Mouse (Mus musculus) forebrain, embryonic 16.5 days (tissue): ENCODE measurements around the gene E2f8. TPM values are rescaled to one million over a fixed set of nuclear protein-coding genes. Genes with fewer than 3 reads are reported as not detected.
A peak's percentile ranks its signal among the peaks of the same experiment; 100 is the strongest.

Source experiments
- ATAC-seq: fragments of 200-750 bp; cut with Nextera tagmentation; 2 replicates; pipeline ENCODE4 v1.8.0; 2017; ENCODE audit warnings: mild to moderate bottlenecking, moderate library complexity
- H3K27ac ChIP-seq: fragments of 300-500 bp; sonication (generic); 2 replicates; pipeline ENCODE4 v1.5.1; 2014; ENCODE audit warnings: low read length, control low read depth
- H3K27me3 ChIP-seq: fragments of 300-500 bp; sonication (generic); replicated peaks from 2 replicates; pipeline ENCODE4 v1.6.1; 2014; ENCODE audit warnings: low read length; ENCODE audit not compliant: control insufficient read depth, insufficient read depth
- H3K36me3 ChIP-seq: fragments of 300-500 bp; sonication (generic); 2 replicates; pipeline ENCODE4 v1.6.1; 2014; ENCODE audit not compliant: control insufficient read depth, insufficient read depth
- H3K4me1 ChIP-seq: fragments of 300-500 bp; sonication (generic); replicated peaks from 2 replicates; pipeline ENCODE4 v1.6.1; 2014; ENCODE audit warnings: low read length; ENCODE audit not compliant: control insufficient read depth, insufficient read depth
- H3K4me2 ChIP-seq: fragments of 300-500 bp; sonication (generic); 2 replicates; pipeline ENCODE4 v1.6.1; 2014; ENCODE audit warnings: mild to moderate bottlenecking, low read length, control low read depth
- H3K4me3 ChIP-seq: fragments of 300-500 bp; sonication (generic); replicated peaks from 2 replicates; pipeline ENCODE4 v1.5.1; 2014; ENCODE audit warnings: mild to moderate bottlenecking, low read length, control low read depth
- H3K9ac ChIP-seq: fragments of 300-500 bp; sonication (generic); replicated peaks from 2 replicates; pipeline ENCODE4 v1.6.1; 2014; ENCODE audit warnings: low read depth, low read length, control low read depth
- H3K9me3 ChIP-seq: fragments of 300-500 bp; sonication (generic); 2 replicates; pipeline ENCODE4 v1.6.1; 2016; ENCODE audit warnings: low read length; ENCODE audit not compliant: control insufficient read depth
- WGBS: fragments of 180-500 bp; shearing (Covaris S2); extraction: QIAGEN DNeasy Blood & Tissue Kit; methylation state at CpG from one replicate; pipeline ENCODE4 v1.1.7; 2014; 5-methylcytosine and 5-hydroxymethylcytosine counted together
- polyA plus RNA-seq: library from polyadenylated mRNA; unstranded; fragments of >200 nt; fragmentation: Nextera tagmentation; extraction: Ambion mirVana; gene quantifications from 2 replicates; pipeline ENCODE4 v1.2.1, GENCODE M21; 2015

The E2f8 gene
- polyA plus RNA-seq, 1 experiment from 2014 or later, result 4.8 TPM

DNA sequence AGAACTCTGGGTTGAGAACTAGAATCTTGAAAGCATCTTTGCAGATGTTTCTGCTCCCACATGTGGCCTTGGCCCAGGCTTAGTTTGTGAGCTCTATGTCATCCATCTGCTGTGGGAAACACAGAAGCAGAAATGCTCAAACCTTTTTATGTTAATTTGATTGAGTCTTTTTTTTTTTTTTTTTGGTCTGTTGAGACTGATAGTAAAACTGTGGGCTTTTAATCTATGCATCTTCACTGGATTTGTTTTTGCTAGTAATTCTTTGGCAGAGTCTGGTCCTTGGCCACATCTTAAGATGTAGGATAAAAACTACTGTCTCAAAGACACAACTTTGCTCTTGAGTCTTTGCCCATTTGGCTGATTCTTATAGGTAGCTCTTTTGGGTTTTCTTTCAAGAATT lies 29.8 kb upstream of the E2f8 start:
- no peak for ATAC-seq
- no peak overlapping the region for H3K4me3 ChIP-seq
- peaks cover 5% of the 10 kb centered on the region; the same call in 1 of the 2 replicates for H3K27me3 ChIP-seq
- no peak overlapping the region for H3K4me2 ChIP-seq
- no peak overlapping the region for H3K27ac ChIP-seq
- H3K9ac ChIP-seq, result no peak overlapping the region
- peaks cover 20% of the 10 kb centered on the region for H3K4me1 ChIP-seq
- no peaks in the 10 kb centered on the region for H3K36me3 ChIP-seq
- H3K9me3 ChIP-seq, result no peaks in the 10 kb centered on the region

DNA sequence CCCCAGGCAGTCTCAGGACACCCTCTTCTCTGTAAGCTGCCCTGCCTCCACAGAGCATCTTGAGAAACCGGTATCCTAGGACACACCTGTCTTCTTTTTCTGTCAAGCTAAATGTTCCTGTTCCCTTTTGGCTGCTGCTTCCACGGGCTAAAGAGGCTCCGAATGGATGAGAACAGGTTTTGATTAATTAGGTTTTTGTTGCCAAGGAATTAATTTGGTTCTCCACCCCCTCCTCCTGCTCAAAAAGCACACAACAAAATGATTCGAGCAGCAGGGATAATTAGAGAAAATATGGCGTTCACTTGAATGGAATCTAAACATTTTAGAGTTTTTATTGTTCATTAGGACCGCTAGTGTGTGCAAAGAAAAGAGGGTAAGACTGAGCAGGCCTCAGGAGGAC lies 28.9 kb upstream of the E2f8 start:
- ATAC-seq, result peak; percentile 37; the same call in 1 of the 2 replicates
- Histone ChIP-seq H3K27ac (no peak overlapping the region), H3K9me3 (no peaks in the 10 kb centered on the region), H3K27me3 (0 out of 2 replicates have a peak, but pooled peaks cover 2% of the 10 kb centered on the region), H3K4me1 (peaks cover 20% of the 10 kb centered on the region), H3K9ac (no peak overlapping the region), H3K4me3 (no peak overlapping the region), H3K36me3 (no peaks in the 10 kb centered on the region), H3K4me2 (no peak overlapping the region)
- WGBS, result 14% methylated on average over 6 of the region's 6 CpGs

DNA sequence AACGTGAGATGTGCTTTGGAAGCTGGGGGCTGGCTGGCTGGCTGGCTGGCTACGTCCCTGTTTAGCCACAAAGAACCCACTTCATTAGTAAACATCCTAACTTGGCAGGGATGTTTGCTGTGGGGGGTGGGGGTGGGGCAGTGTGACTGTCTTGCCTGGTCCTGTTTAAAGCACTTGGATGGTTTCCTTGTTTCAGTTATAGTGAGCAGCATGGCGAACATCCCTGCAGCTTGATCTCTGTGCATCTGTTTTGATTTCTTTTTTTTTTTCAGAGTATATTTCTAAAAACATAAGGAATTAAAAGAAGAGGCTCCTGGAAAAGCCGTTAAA lies 27.9 kb upstream of the E2f8 start:
- no peak overlapping the region for H3K27ac ChIP-seq
- peak; percentile 45; the same call in 1 of the 2 replicates for ATAC-seq

DNA sequence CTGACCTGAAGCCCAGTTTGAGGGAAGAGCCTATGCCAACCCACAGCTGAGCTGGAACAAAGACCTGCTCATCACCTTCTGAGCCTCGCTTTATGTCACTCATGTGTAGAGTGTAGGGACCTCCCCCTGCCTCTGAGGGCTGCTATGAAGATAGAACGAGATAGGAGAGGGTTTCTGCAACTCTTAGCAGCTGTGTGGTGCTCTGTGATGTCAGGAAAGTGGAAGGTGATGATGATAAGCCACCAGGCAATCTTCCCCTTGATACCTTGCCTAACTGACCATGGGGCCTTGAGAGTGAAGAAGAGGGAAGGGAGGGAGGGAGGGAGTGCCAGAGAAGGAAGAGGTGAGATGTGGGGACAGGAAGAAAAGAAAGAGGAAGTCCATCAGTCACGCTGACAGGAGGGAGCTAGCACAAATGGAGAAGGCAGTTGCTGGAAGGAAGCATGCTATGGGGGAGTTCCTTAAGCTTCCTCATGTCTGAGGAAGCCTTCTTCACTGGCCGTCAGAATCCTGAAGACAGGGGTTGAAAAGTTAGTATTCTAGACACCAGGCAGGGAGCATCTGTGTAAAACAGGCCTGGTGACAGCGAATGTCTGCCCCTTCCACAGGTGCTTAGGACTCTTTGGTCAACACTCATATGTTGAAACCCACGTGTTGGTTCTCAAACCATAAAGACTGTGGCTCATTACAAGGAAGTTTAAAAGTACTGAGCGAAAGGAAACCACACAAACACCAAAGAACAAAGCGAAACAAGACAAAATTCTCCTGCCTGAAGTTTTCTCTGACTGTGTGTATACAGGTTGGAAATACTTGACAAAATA lies 27.3 kb upstream of the E2f8 start, which contains the start of gene Nav2:
Gene Nav2 (plus strand): TSS at position 196 of the 821 bp plus-strand sequence.
- WGBS, result 70% methylated on average over 8 of the region's 8 CpGs
- Histone ChIP-seq H3K4me2 (no peak within 1 kb of the TSS), H3K4me3 (no peak within 1 kb of the TSS), H3K36me3 (no peaks in the 10 kb centered on the region), H3K27me3 (0 out of 2 replicates have a peak, but pooled peaks cover 2% of the 10 kb centered on the region), H3K4me1 (peaks cover 20% of the 10 kb centered on the region), H3K9me3 (no peaks in the 10 kb centered on the region), H3K27ac (no peak within 1 kb of the TSS), H3K9ac (no peak within 1 kb of the TSS)
- ATAC-seq, result no peak

More for the DNA sequence above, 27.9 kb upstream of the E2f8 start:
- no peak overlapping the region for H3K4me2 ChIP-seq
- no peak overlapping the region for H3K4me3 ChIP-seq
- 0 out of 2 replicates have a peak, but pooled peaks cover 2% of the 10 kb centered on the region for H3K27me3 ChIP-seq
- no peaks in the 10 kb centered on the region for H3K36me3 ChIP-seq
- H3K9ac ChIP-seq, result no peak overlapping the region
- WGBS, result 29% methylated on average over 4 of the region's 4 CpGs
- peaks cover 20% of the 10 kb centered on the region for H3K4me1 ChIP-seq
- no peaks in the 10 kb centered on the region for H3K9me3 ChIP-seq

DNA sequence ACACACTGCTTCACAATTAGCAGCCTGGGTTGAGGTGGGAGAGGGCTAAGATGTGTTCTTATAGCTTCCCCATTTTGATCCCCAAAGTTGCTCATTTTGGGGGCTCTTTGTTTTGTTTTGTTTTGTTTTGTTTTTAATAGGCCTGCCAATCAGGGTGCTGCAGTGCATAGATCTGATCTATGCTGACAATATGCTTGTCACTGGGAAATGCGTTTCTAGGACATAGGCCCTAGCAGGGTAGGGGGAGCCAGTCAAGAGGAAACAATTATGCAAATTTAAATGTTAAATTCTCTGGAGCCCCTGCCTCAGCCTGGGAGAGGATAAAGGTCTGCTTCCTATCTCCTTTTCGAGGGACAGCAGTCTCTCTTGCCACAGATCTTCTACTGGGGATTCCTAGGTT lies 21.1 kb upstream of the E2f8 start:
- H3K27me3 ChIP-seq, result peaks cover 6% of the 10 kb centered on the region; the same call in 1 of the 2 replicates
- H3K9me3 ChIP-seq, result no peaks in the 10 kb centered on the region
- WGBS, result 7% methylated on average over 2 of the region's 2 CpGs
- ATAC-seq, result peak; percentile 58; the same call in 1 of the 2 replicates
- no peak overlapping the region for H3K9ac ChIP-seq
- no peak overlapping the region for H3K27ac ChIP-seq
- H3K4me3 ChIP-seq, result no peak overlapping the region
- peaks cover 11% of the 10 kb centered on the region for H3K4me1 ChIP-seq
- H3K4me2 ChIP-seq, result no peak overlapping the region
- H3K36me3 ChIP-seq, result no peaks in the 10 kb centered on the region

DNA sequence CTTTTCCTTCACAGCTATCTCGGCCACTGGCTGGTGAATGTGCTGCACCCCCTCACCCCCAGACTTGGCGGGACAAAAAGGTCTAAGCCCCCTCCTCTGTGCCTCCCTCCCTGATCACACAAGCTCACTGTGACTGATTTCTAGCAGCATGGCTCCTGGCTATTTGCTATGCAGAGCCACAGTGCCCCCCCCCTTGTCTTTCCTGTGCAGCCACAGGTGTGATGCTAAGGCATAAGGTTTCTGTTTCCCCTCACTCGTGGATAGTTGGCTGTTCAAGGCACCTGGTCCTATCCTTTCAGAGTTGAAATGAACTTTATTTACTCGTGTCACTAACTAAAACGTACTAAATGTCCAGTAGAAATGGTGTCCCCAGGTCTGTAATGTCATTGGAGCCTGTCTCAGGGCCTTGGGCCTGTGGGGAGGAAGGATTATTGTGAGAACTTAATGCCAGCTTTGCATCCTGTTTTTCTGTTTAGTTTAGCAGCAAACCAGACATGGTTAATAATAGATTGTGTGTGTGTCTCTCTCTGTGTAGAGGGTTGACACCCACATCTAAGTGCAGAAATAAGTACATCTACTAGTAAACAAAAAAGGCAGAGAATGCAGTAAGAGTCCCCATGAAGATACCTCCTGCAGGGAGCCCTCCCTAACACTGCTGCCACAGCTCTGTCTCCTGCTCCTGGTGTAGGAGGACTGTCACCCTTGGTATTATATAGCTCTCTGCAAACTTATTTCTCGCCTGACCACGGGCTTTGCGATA lies 19.2 kb upstream of the E2f8 start:
- no peak overlapping the region for H3K4me3 ChIP-seq
- no peaks in the 10 kb centered on the region for H3K36me3 ChIP-seq
- peaks cover 17% of the 10 kb centered on the region for H3K4me1 ChIP-seq
- H3K4me2 ChIP-seq, result no peak overlapping the region
- 76% methylated on average over 8 of the region's 8 CpGs for WGBS
- H3K27me3 ChIP-seq, result peaks cover 8% of the 10 kb centered on the region; the same call in 1 of the 2 replicates
- H3K9ac ChIP-seq, result no peak overlapping the region
- H3K27ac ChIP-seq, result no peak overlapping the region
- H3K9me3 ChIP-seq, result no peaks in the 10 kb centered on the region
- no peak for ATAC-seq

DNA sequence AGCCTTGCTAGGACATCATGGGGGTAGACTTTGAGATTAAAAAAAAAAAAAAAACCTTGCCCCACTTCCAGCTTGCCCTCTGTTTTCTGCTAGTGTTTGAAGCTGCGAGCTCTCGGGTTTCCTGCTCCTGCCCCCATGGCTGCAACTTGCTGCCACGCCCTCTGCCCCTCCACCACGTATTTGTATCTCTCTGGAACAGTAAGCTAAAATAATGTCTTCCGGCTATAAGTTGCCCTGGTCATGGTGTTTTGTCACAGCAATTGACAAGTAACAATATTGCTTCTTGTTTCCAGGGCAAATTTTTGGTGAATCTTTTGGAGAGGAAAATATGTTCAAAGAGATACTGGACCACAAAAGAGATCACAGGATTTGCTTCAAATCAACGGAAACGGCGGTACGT lies 17.0 kb upstream of the E2f8 start:
- Histone ChIP-seq H3K27me3 (peaks cover 8% of the 10 kb centered on the region; the same call in 1 of the 2 replicates), H3K4me3 (no peak overlapping the region), H3K9ac (no peak overlapping the region), H3K36me3 (no peaks in the 10 kb centered on the region), H3K4me2 (no peak overlapping the region), H3K9me3 (no peaks in the 10 kb centered on the region), H3K4me1 (peaks cover 17% of the 10 kb centered on the region), H3K27ac (no peak overlapping the region)
- WGBS, result 69% methylated on average over 9 of the region's 9 CpGs
- ATAC-seq, result no peak

DNA sequence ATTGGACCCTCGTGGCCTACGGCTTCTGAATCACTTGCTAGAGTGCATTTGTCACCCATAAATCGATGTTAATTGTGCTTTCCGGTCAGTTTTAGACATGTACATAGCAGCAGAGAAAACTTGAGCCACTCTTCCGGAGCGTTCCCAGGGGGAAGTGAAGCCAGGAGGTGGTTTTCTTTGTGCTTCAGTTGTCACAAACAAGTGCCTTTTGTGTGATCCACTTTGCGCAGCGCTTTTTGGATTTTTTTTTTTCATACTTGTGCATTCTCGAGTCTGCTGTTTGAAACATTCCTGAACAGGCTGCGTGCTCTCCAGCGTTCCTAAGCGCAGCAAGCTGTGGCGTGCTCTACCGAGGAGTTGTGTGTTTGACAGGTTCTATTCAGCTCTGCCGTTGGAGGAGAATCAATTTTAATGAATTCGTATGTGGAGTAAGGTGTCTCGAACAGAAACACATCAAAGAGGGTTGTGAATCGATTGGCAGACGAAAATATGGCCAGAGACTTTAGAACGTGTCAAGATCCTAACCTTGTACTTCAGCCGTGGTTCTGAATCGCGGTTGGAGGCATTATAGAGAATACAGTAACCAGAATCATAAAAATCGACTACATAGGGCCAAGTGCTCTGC lies 16.3 kb upstream of the E2f8 start:
- Histone ChIP-seq H3K4me2 (peak overlapping the region; percentile 14; the same call in 1 of the 2 replicates), H3K36me3 (no peaks in the 10 kb centered on the region), H3K4me3 (no peak overlapping the region), H3K27me3 (peaks cover 8% of the 10 kb centered on the region; the same call in 1 of the 2 replicates), H3K27ac (no peak overlapping the region), H3K9ac (no peak overlapping the region), H3K4me1 (peaks cover 15% of the 10 kb centered on the region), H3K9me3 (no peaks in the 10 kb centered on the region)
- peak; percentile 18; the same call in 1 of the 2 replicates for ATAC-seq
- WGBS, result 7% methylated on average over 24 of the region's 24 CpGs

DNA sequence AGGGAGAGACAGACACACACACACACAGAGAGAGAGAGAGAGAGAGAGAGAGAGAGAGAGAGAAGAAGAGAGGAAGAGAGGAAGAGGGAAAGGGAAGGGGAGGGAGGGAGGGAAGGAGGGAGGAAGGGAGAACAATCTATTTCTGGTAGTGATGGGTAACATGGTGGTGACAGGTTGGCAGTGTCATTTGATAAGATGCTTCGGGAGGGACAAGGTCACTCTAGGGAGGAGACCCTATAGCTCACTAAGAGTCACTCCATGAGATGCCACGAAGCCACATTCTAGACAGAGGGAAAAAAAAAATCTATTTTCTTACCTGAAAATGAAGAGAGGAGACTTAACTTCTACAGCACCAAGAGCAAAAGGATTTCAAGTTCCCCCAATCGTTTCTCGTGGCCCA lies 14.7 kb upstream of the E2f8 start:
- H3K27ac ChIP-seq, result no peak overlapping the region
- no peak overlapping the region for H3K4me2 ChIP-seq
- H3K4me1 ChIP-seq, result peaks cover 13% of the 10 kb centered on the region
- 90% methylated on average over 4 of the region's 4 CpGs for WGBS
- no peak for ATAC-seq
- no peak overlapping the region for H3K9ac ChIP-seq
- H3K9me3 ChIP-seq, result no peaks in the 10 kb centered on the region
- H3K27me3 ChIP-seq, result peaks cover 8% of the 10 kb centered on the region; the same call in 1 of the 2 replicates
- no peaks in the 10 kb centered on the region for H3K36me3 ChIP-seq
- H3K4me3 ChIP-seq, result no peak overlapping the region
